Mouse (Mus musculus) left cerebral cortex, adult 9 months (tissue): ENCODE measurements around the gene Pax8.

ENCODE experiments used
- DNase-seq, 2 experiments: peaks; one replicate each; pipeline ENCODE4 v3.0.0; 2022; ENCODE audit warnings: low spot score in 2 of 2

Pax8 gene

DNA sequence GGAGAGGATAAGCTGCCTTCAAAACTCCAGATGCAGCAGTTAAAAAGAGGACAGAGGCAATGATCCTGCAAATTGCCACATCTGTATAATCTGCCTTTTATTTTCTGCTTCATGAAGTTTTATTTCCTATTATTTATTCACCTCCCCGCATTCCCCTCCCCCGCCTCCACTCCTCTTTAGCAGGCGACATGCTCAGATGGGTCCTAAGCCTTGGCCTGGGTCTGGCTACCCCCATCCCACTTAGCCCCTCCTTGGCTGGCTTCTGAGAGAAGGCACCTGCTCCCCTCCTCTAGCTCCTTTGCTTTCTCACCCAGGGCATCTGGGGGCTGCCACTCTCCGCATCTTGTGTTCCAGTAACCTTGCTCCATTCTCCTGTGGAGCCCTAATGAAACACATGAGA is 61.7 kb downstream of the Pax8 start:
- DNase-seq: no peak

- no peak for DNase-seq
Measured at GRCm38 (mm10) chr2:24413172-24413571, 62.2 kb downstream of the Pax8 start.

DNA sequence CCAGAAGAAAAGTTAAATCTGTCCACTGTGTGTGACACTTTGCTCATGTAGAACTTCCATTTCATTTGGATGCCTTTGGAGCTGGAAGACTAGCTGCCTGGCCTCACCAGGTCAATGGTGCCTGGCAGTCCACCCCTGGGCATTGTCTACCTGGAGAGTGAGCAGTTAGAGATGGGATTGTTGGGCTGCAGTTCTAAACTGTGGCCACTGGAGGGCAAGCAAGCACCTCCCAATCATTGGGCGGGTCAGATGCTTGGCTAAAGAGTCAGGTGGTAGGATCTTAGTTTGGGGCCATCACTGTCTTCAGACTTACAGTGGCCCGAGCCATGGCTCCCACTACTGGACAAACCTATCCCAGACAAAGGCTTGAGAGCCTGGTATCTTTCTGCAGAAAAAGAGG is 66.2 kb downstream of the Pax8 start:
- DNase-seq: peak in 1 of 2 experiments; percentile 57

GRCm38 (mm10) chr2:24407701-24408485 is 67.5 kb downstream of the Pax8 start:
- no peak for DNase-seq

DNA sequence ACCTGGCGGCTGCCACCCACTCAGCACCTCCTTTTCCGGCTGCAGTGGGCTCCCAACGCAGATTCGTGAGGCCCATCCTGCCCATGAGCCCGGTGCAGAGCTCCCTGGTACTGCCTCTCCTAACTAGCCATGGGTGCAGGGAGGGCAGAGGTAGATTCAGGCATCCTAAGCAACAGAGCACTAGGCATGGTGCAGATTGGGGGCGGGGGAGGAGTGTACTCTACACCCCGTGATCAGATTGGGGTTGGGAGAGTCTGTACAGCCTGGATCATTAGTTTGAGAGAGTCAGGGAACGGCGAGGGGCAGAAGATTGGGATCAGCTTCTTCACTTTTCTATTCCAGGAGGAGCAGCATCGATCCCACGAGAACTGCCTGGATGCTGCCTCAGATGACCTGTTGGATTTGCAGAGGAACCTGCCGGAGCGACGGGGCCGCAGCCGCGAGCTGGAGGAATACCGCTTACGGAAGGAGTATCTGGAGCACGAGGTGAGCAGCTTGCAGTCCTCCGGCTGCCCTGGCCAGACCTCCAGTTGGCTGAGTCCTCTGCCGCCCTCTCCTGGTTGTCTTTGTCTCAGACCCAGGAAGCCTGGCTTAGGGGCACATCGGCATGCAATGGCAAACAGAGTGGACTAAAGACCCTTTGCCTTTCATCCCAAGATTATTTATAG is 69.9 kb downstream of the Pax8 start:
- DNase-seq: peak in 1 of 2 experiments; percentile 55

- DNase-seq: no peak
Measured at GRCm38 (mm10) chr2:24400711-24401110, 74.7 kb downstream of the Pax8 start.

DNA sequence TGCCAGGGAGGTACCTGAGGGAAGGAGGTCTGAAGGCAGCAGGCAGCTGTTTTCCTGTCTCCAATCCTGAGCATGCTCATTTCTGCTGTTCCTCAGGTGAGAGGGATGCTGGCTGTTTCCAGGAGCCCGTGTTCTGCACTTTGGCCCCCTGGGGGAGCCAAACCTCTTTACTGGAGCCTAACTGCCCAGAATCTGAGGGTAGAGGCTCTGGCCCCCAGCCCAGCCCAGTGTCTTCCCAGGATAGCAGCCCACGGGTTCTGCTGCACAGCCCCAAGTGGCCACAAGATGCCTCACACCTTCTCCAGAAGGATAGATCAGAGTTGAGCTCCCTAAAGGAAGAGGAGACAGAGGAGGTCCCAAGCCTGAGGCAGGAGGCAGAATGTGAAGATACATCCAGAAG is 78.3 kb downstream of the Pax8 start:
- no peak for DNase-seq

- no peak for DNase-seq
Measured at GRCm38 (mm10) chr2:24393251-24393650, 82.1 kb downstream of the Pax8 start.

- DNase-seq: peak in 1 of 2 experiments; percentile 31
Measured at GRCm38 (mm10) chr2:24387361-24388283, 87.8 kb downstream of the Pax8 start.

DNA sequence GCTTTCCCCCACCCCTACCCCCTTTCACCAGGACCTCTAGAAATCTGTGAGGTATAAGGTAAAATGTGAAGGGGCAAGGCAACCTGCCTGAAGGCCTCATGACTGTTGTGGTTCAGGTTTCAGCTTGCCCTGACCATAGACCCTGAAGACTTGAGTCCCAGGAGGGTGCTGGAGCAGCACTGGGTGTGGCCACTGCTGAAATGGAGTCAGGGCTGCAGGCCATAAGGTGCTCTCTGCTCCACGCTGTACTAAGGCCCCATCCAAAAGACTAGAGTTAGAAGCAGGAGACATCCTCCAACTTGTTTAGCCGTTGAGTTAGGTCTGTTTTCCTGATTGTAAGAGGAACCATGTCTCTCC is 88.5 kb downstream of the Pax8 start:
- no peak for DNase-seq

GRCm38 (mm10) chr2:24386158-24386963 is 89.0 kb downstream of the Pax8 start:
- no peak for DNase-seq

DNA sequence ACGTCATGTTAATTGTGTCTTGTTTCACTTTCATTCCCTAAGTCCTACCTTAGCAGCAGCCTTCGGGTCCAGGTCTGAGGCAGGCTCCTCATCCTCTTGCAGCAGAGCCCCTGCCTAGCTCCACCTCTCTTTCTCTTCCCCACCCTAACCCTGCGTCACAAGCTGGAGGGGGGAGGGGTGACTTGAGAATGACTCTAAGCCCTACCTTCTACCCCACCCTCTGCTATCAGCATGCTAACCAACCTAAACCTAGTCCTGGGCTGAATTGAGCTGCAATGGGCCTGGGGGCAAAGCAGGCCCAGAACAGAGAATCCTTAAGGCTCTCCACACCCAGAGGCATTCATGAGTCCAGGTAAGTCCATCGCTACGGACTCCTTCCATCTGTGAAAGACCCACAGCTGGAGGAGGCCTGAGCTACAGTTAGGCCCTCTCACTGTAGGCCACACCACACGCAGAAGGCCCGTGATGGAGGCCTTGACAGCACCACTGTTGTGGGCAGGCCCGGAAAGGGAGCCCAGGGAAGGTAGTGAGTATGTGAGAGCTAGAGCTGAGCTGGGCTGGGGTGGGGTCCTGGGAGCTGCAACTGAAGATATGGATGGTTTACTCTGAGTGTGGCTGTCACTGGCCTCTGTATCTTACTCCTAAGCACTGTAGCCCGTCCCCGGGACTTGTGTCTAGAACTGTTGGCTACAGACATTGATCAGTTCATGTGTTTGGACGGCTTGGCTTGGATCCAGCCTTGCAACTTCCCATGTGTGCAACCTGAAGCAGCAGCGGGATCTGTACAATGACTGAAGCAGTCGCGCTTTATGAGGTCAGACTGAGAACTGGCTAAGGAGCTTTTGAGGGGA is 90.1 kb downstream of the Pax8 start:
- no peak for DNase-seq

- no peak for DNase-seq
Measured at GRCm38 (mm10) chr2:24384393-24384792, 91.0 kb downstream of the Pax8 start.

DNA sequence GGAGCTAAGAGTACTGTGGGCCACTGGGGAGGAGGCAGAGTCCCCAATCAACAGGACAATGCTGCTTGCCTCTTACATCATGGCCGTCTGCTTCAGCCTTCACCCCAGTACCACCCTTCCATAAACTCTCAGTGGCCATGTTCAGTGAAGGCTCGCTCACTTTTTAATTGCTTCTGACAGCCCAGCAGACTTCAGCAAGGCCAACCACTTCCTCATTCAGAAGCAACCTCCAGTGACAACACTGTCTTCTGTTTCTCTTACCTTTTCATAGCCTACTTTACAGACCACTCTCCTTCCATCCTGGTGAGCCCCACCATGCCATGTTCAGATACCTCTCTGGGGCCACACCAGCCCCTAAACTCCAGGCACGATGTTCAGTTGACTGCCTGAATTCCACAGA is 91.8 kb downstream of the Pax8 start:
- DNase-seq: no peak

GRCm38 (mm10) chr2:24382456-24383230 is 92.8 kb downstream of the Pax8 start:
- DNase-seq: no peak

GRCm38 (mm10) chr2:24378747-24379450 is 96.5 kb downstream of the Pax8 start:
- DNase-seq: no peak
